Mouse (Mus musculus) heart, embryonic 11.5 days (tissue): ENCODE measurements around the gene Zfp87. TPM values are rescaled to one million over a fixed set of nuclear protein-coding genes. Genes with fewer than 3 reads are reported as not detected.
A peak's percentile ranks its signal among the peaks of the same experiment; 100 is the strongest.

ENCODE experiments used
- ATAC-seq: fragments of 200-750 bp; cut with Nextera tagmentation; replicated peaks from 2 replicates; pipeline ENCODE4 v1.8.0; 2017; ENCODE audit warnings: moderate library complexity; ENCODE audit not compliant: insufficient number of reproducible peaks, low FRiP score, low TSS enrichment
- H3K27ac ChIP-seq: fragments of 300-500 bp; sonication (generic); 2 replicates; pipeline ENCODE4 v1.5.1; 2014; ENCODE audit warnings: mild to moderate bottlenecking, low read depth, low read length
- H3K27me3 ChIP-seq: fragments of 300-500 bp; sonication (generic); 2 replicates; pipeline ENCODE4 v1.6.1; 2014; ENCODE audit warnings: mild to moderate bottlenecking, low read length, mixed read lengths; ENCODE audit not compliant: control insufficient read depth, insufficient read depth
- H3K36me3 ChIP-seq: fragments of 300-500 bp; sonication (generic); 2 replicates; pipeline ENCODE4 v1.6.1; 2014; ENCODE audit warnings: mild to moderate bottlenecking, low read length, moderate library complexity, mixed read lengths; ENCODE audit not compliant: control insufficient read depth, insufficient read depth
- H3K4me1 ChIP-seq: fragments of 300-500 bp; sonication (generic); 2 replicates; pipeline ENCODE4 v1.6.1; 2014; ENCODE audit warnings: low read length; ENCODE audit not compliant: control insufficient read depth, insufficient read depth
- H3K4me2 ChIP-seq: fragments of 300-500 bp; sonication (generic); 2 replicates; pipeline ENCODE4 v1.6.1; 2014; ENCODE audit warnings: mild to moderate bottlenecking, moderate library complexity
- H3K4me3 ChIP-seq: fragments of 300-500 bp; sonication (generic); 2 replicates; pipeline ENCODE4 v1.5.1; 2014; ENCODE audit warnings: low read depth, low read length
- H3K9ac ChIP-seq: fragments of 300-500 bp; sonication (generic); 2 replicates; pipeline ENCODE4 v1.6.1; 2014; ENCODE audit warnings: mild to moderate bottlenecking, low read depth, low read length, moderate library complexity
- H3K9me3 ChIP-seq: fragments of 300-500 bp; sonication (generic); replicated peaks from 2 replicates; pipeline ENCODE4 v1.6.1; 2016; ENCODE audit warnings: low read length; ENCODE audit not compliant: control insufficient read depth
- WGBS: fragments of 180-500 bp; shearing (Covaris S2); extraction: QIAGEN DNeasy Blood & Tissue Kit; methylation state at CpG from one replicate; pipeline ENCODE4 v1.1.7; 2014; ENCODE audit not compliant: insufficient replicate concordance; 5-methylcytosine and 5-hydroxymethylcytosine counted together
- polyA plus RNA-seq: library from polyadenylated mRNA; unstranded; fragments of >200 nt; fragmentation: Nextera tagmentation; extraction: Ambion mirVana; gene quantifications from 2 replicates; pipeline ENCODE4 v1.2.1, GENCODE M21; 2014

Gene Zfp87
- polyA plus RNA-seq, 1 experiment from 2014 or later: 19.6 TPM

DNA sequence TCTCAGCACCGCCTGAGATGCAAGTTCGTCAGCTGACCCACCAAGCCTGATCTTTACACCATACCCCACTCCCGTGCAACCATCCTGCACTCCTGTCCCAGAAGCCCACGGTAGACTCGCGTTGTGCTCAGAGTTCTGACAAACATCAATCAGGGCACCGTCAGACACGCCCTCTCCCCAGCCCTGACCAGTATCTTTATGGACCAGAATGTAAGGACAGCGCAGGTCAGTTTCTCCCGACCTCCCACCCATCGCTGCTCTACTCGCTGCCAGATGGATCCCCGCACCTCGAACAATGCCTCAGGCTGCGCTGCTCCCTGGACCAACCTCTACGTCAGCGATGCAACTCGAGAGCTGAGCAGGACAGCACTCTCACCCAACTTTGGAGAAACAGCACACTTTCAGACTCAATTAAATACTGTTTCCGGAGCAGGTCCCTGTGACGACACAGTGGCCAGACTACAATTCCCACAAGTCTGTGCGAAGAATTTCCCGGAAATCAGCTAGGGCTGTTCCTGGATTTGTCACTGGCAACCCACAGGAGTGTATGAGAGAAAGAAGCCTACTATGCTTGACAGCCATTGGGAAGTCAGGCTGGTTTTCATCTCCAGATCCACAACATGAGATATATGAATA is 25.8 kb downstream of the Zfp87 start, which contains the start of gene Zfp58:
Gene Zfp58 (minus strand): TSS at position 472 of the 636 bp plus-strand sequence.
- WGBS: 1% methylated on average over 22 of the region's 22 CpGs
- no peaks in the 10 kb centered on the region for H3K9me3 ChIP-seq
- ATAC-seq: peak; percentile 90
- no peaks in the 10 kb centered on the region for H3K27me3 ChIP-seq
- H3K27ac ChIP-seq: peak within 1 kb of the TSS; percentile 31; the same call in 1 of the 2 replicates
- H3K4me3 ChIP-seq: peak within 1 kb of the TSS; percentile 69
- peaks cover 5% of the 10 kb centered on the region; the same call in 1 of the 2 replicates for H3K36me3 ChIP-seq
- H3K4me2 ChIP-seq: peak within 1 kb of the TSS; percentile 75
- H3K4me1 ChIP-seq: 0 out of 2 replicates have a peak, but pooled peaks cover 3% of the 10 kb centered on the region
- H3K9ac ChIP-seq: peak within 1 kb of the TSS; percentile 74

DNA sequence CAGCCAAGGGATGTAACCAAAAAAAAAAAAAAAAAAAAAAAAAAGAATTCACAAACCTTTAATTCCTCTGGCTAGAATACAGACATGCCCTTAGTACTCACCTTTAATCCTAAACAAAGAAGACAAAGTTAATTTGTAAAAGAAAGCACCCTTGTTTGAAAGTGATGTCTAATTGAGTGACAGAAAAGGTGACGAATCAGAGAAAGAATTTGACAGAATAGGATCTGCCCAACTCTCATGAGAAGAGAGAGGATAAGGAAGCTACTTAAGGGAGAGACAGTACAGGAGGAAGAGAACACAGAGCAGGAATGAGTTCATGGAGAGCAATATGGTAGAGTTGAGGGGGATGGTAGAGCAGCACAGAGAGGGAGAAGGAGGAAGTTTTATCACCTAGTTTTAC is 30.3 kb downstream of the Zfp87 start:
- 90% methylated on average over 1 of the region's 1 CpGs for WGBS
- Histone ChIP-seq H3K9ac (no peak overlapping the region), H3K27me3 (no peaks in the 10 kb centered on the region), H3K4me2 (no peak overlapping the region), H3K27ac (no peak overlapping the region), H3K4me3 (no peak overlapping the region), H3K36me3 (peaks cover 38% of the 10 kb centered on the region), H3K9me3 (peaks cover 11% of the 10 kb centered on the region), H3K4me1 (0 out of 2 replicates have a peak, but pooled peaks cover 3% of the 10 kb centered on the region)
- no peak for ATAC-seq

DNA sequence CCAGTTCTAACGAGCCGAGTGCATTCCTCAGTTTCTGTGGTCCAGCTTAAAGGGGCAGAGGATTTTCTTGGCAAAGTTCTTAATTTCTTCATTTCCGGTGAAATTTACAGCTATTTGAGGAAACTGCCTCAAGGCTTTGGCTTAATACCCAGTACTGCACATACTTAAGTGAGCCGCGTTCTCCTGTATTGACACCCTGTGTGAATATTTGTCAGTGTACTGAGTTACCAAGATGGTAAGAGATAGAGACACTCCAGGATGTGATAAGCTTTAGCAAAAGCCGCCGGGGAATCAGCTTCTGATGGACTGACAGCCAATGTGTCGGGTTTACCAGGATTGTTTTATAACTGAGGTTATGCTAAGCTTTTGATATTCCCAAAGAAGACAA is 41.6 kb downstream of the Zfp87 start:
- Histone ChIP-seq H3K27ac (no peak overlapping the region), H3K9me3 (no peaks in the 10 kb centered on the region), H3K4me2 (peak overlapping the region; percentile 80), H3K4me1 (0 out of 2 replicates have a peak, but pooled peaks cover 4% of the 10 kb centered on the region), H3K36me3 (no peaks in the 10 kb centered on the region), H3K27me3 (no peaks in the 10 kb centered on the region), H3K9ac (peak overlapping the region; percentile 77), H3K4me3 (peak overlapping the region; percentile 71)
- WGBS: 24% methylated on average over 8 of the region's 8 CpGs
- ATAC-seq: peak; percentile 11; the same call in 1 of the 2 replicates

DNA sequence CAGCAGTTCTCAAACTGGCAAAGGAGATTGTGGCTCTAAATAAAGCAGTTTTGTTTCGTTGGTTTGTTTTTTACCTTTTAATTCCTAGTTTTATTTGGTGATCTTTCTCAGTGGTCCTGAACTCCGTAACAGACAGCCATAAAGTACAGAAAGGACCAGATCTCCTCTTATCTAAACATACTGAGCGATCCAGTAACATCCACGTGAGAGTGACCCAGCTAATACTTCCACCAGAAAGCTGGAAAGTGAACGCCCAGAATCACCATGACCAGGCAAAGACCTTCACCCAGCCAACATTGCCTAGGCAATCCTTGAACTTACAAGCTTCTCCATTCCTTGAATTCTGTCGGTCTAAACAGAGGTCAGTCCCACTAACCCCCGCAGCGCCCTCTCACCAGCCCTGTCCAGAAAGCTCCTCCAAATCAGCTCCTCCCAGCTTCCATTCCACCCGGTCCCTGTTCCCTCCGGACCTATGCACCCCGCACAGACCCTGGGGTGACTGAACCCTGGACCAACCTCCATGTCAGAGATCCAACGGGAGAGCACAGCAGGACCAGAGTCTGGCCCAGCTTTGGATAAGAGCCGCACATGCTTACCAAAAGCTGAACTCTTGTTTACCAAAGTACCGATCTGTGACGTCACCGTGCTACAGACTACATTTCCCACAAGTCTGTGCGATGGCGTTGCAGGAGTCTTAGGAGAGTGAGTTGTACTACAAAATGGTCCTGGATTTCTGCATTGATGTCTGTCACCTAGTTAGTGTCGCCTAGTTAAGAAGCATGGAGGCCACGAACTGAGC is 42.2 kb downstream of the Zfp87 start, which contains the start of gene Zfp874b:
Gene Zfp874b (minus strand): TSS at position 634 of the 799 bp plus-strand sequence.
- Histone ChIP-seq H3K9ac (peak within 1 kb of the TSS; percentile 77), H3K4me2 (peak within 1 kb of the TSS; percentile 80), H3K27me3 (no peaks in the 10 kb centered on the region), H3K4me1 (0 out of 2 replicates have a peak, but pooled peaks cover 4% of the 10 kb centered on the region), H3K4me3 (peak within 1 kb of the TSS; percentile 71), H3K36me3 (no peaks in the 10 kb centered on the region), H3K9me3 (no peaks in the 10 kb centered on the region), H3K27ac (no peak within 1 kb of the TSS)
- peak; percentile 91 for ATAC-seq
- WGBS: 3% methylated on average over 20 of the region's 20 CpGs

DNA sequence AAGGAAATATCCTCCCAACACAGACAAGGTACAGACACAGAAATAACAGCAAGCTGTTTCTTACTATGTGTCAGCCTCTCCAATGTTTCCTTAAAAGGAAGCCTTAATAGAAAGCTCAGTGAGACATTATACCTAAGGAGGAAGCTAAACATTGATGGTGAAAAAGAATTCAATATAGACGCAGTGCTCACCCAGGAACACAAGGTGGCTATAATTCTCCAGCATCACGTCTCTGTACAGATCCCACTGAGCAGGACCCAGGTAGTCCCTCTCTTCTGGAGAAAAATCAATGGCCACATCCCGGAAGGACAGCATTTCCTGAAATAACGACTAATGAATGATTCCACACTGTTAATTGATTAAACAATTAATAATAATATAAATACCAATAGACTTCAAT is 44.4 kb downstream of the Zfp87 start:
- no peaks in the 10 kb centered on the region for H3K9me3 ChIP-seq
- 0 out of 2 replicates have a peak, but pooled peaks cover 4% of the 10 kb centered on the region for H3K4me1 ChIP-seq
- H3K36me3 ChIP-seq: no peaks in the 10 kb centered on the region
- H3K27ac ChIP-seq: no peak overlapping the region
- no peak for ATAC-seq
- H3K9ac ChIP-seq: no peak overlapping the region
- H3K4me2 ChIP-seq: no peak overlapping the region
- H3K27me3 ChIP-seq: no peaks in the 10 kb centered on the region
- no peak overlapping the region for H3K4me3 ChIP-seq
- WGBS: 68% methylated on average over 4 of the region's 4 CpGs

DNA sequence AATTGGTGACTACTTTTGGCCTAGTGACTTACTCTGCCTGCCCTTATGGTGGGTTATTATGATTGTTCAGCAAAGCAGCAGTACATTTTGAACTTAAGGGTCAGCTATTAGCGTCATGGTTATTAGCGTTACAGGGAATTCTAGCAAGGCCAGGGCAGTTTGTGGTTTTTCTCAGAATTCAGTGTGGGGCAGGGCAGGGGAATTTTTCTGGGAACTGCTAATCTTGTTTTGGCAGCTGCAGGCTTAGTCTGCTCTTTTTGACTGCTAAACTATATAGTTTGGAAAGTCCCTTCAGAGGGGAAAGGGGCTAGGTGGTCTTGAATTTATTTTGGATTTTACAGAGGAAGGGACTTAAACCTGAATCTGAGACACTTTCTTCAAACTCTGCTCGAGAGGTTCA is 56.7 kb downstream of the Zfp87 start:
- Histone ChIP-seq H3K9me3 (no peaks in the 10 kb centered on the region), H3K36me3 (peaks cover 5% of the 10 kb centered on the region; the same call in 1 of the 2 replicates), H3K27ac (no peak overlapping the region), H3K4me1 (no peaks in the 10 kb centered on the region), H3K9ac (no peak overlapping the region), H3K4me3 (no peak overlapping the region), H3K4me2 (no peak overlapping the region), H3K27me3 (no peaks in the 10 kb centered on the region)
- 86% methylated on average over 3 of the region's 3 CpGs for WGBS
- no peak for ATAC-seq

Other genes with a start within 250 kb of the Zfp87 start
- gene Zfp458, start 247.7 kb downstream of the Zfp87 start, polyA plus RNA-seq: 1.3 and 1.9 TPM in 2 replicates
- 0.46 TPM in 1 of 2 replicates, not detected in the other for gene Zfp457, start 219.7 kb downstream of the Zfp87 start, polyA plus RNA-seq
- gene Zfp595, start 193.6 kb downstream of the Zfp87 start, polyA plus RNA-seq: 1.7 and 2.1 TPM in 2 replicates
- gene Gm28044, start 165.6 kb downstream of the Zfp87 start, polyA plus RNA-seq: 0.31 and 1.1 TPM in 2 replicates
- 1.1 and 1.3 TPM in 2 replicates for gene Zfp953, start 165.6 kb downstream of the Zfp87 start, polyA plus RNA-seq
- gene Gm28041, start 150.4 kb downstream of the Zfp87 start, polyA plus RNA-seq: 0.35 and 0.49 TPM in 2 replicates
- gene Zfp456, start 150.4 kb downstream of the Zfp87 start, polyA plus RNA-seq: 1.2 TPM in 2 replicates
- gene Zfp429, start 126.4 kb downstream of the Zfp87 start, polyA plus RNA-seq: 2.9 and 3.1 TPM in 2 replicates
- gene Zfp459, start 104.8 kb downstream of the Zfp87 start, polyA plus RNA-seq: 0.31 TPM in 1 of 2 replicates, not detected in the other
- gene Zfp874a, start 74.6 kb downstream of the Zfp87 start, polyA plus RNA-seq: 6.2 and 6.4 TPM in 2 replicates
- 1.6 and 2.8 TPM in 2 replicates for gene Zfp874b, start 41.9 kb downstream of the Zfp87 start, polyA plus RNA-seq
- gene Zfp58, start 25.6 kb downstream of the Zfp87 start, polyA plus RNA-seq: 9.3 and 10.7 TPM in 2 replicates
- gene Gm26965, start within 50 bp of the Zfp87 start, polyA plus RNA-seq: not detected in 2 replicates
- gene Zfp748, start 27.7 kb upstream of the Zfp87 start, polyA plus RNA-seq: 8.8 and 12.5 TPM in 2 replicates
- gene Zfp729b, start 83.5 kb upstream of the Zfp87 start, polyA plus RNA-seq: 3.0 and 3.1 TPM in 2 replicates
- 0.66 TPM in 1 of 2 replicates, not detected in the other for gene Gm49345, start 111.6 kb upstream of the Zfp87 start, polyA plus RNA-seq
- gene Zfp729a, start 111.6 kb upstream of the Zfp87 start, polyA plus RNA-seq: 1.5 and 2.1 TPM in 2 replicates
- gene Zfp738, start 160.9 kb upstream of the Zfp87 start, polyA plus RNA-seq: 6.8 and 9.6 TPM in 2 replicates
- 2.4 and 2.9 TPM in 2 replicates for gene Zfp65, start 203.0 kb upstream of the Zfp87 start, polyA plus RNA-seq
- gene Zfp85, start 229.1 kb upstream of the Zfp87 start, polyA plus RNA-seq: 3.6 and 4.7 TPM in 2 replicates